ENCODE assay signal across 17 mouse cellular contexts in the genomic region with DNA sequence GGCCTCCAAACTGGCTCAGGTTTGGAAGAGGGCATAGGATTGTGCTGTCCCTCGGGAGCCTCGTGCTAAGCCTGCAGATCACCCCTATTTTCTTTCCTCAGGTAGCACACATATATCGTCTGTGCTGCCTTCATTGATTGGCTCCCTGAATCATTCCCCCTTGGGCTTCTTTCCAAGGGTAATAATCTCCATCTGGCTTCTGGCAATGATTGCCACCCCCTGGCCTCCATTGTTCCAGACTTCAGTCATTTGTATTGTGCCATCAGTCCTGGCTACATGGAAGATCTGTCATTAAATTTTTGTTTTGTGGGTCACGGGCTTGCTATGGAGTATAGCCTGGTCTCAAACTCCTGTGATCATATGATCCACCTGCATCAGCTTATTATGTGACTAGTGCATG. TPM values are rescaled to one million over a fixed set of nuclear protein-coding genes. Genes with fewer than 3 reads are reported as not detected.
DNase-seq lines count a peak whose midpoint lies in the region; TF ChIP-seq lines count a peak whose summit lies in the region.
"Had no signal": no experiment of that assay in that cellular context is flagged by ENCODE, and none has a peak within 500 bp of the region (broad histone marks: within the 10 kb centered on the region; RNA-seq: fewer than 3 reads in every experiment).

No protein-coding gene starts in this region.

- H3K4me3 ChIP-seq in layer of hippocampus, adult 2 months: no peak overlapping the region
- H3K4me3 ChIP-seq: embryonic facial prominence, embryonic 13.5 days; embryonic facial prominence, embryonic 15.5 days; erythroblast, embryonic 14.5 days; forebrain, embryonic 10.5 days; forebrain, embryonic 12.5 days had no signal

- H3K27ac ChIP-seq in layer of hippocampus, adult 2 months: peak overlapping the region; percentile 57; the same call in 1 of the 2 replicates
- H3K27ac ChIP-seq: embryonic facial prominence, embryonic 13.5 days; embryonic facial prominence, embryonic 15.5 days; forebrain, embryonic 10.5 days; forebrain, embryonic 12.5 days had no signal

- no peak for TF ChIP-seq CTCF in layer of hippocampus, adult 2 months (conservative IDR thresholded peaks at IDR 0.05)

- DNase-seq in cerebellum, adult 11-12 months: peak; percentile 35
- no peak for DNase-seq in cerebellum, postnatal 25 days
- DNase-seq in cerebellum, adult 9-11 months: peak; percentile 46
- DNase-seq in cerebellum, postnatal 14 days: no peak
- no peak for DNase-seq in layer of hippocampus, adult 2 months (ENCODE audit: low spot score in 2 of 2)
- no peak for DNase-seq in layer of hippocampus, adult 9-11 months
- DNase-seq: adrenal gland, adult 8-10 months; adrenal gland, postnatal 14 days; adrenal gland, postnatal 36 days; B cell, adult 2 months; cerebellum, postnatal 36 days; embryo, embryonic 11 days had no signal

RNA-seq across cellular contexts. Expression of gene Tamm41, which starts 17.8 kb away (rescaled TPM):
- total RNA-seq in layer of hippocampus, adult 2 months (2021): 10 to 100 TPM; 18.6 to 20.9 TPM

Comparison
In these comparisons a context has a peak if more than half of its experiments do, and no peak if none do; other contexts are left out.
1. DNase-seq: peak in cerebellum, adult 11-12 months (single experiment) and cerebellum, adult 9-11 months (single experiment); none in cerebellum, postnatal 25 days (0 of 2), cerebellum, postnatal 14 days (0 of 2), layer of hippocampus, adult 2 months (0 of 2) and layer of hippocampus, adult 9-11 months (single experiment).